ENCODE assay signal across 19 mouse cellular contexts in genomic region chr4:46700223-46700651, GRCm38 (mm10). TPM values are rescaled to one million over a fixed set of nuclear protein-coding genes. Genes with fewer than 3 reads are reported as not detected.
DNase-seq lines count a peak whose midpoint lies in the region; ATAC-seq lines count a peak whose summit lies in the region.
"Had no signal": no experiment of that assay in that cellular context is flagged by ENCODE, and none has a peak within 500 bp of the region (broad histone marks: within the 10 kb centered on the region; RNA-seq: fewer than 3 reads in every experiment).

No protein-coding gene starts in this region.

- DNase-seq in forebrain, embryonic 11.5 days (ENCODE audit: low spot score) = no peak
- no peak for DNase-seq in neural tube, embryonic 10.5 days (ENCODE audit: extremely low spot score, low spot score)
- DNase-seq in testis, postnatal 10 days (ENCODE audit: low spot score) = no peak
- DNase-seq: adrenal gland, postnatal 10 days; cerebellum, adult 18-20 months; kidney, adult 8-10 months; kidney, postnatal 36 days; layer of hippocampus, postnatal 36 days; liver, postnatal 0 days; right cerebral cortex, adult 18-20 months; thymus, adult 18-20 months had no signal

- H3K4me1 ChIP-seq in forebrain, embryonic 12.5 days = peaks cover 5% of the 10 kb centered on the region; the same call in 1 of the 2 replicates
- no peaks in the 10 kb centered on the region for H3K4me1 ChIP-seq in forebrain, embryonic 11.5 days (replicated peaks; ENCODE audit: control insufficient read depth, insufficient read depth, low read length)
- H3K4me1 ChIP-seq in neural tube, embryonic 13.5 days (replicated peaks) = peaks cover 8% of the 10 kb centered on the region; the same call in 1 of the 2 replicates
- peaks cover 9% of the 10 kb centered on the region for H3K4me1 ChIP-seq in neural tube, embryonic 15.5 days
- H3K4me1 ChIP-seq in intestine, embryonic 16.5 days (ENCODE audit: control insufficient read depth, insufficient read depth, low read length) = no peaks in the 10 kb centered on the region
- H3K4me1 ChIP-seq: embryonic facial prominence, embryonic 12.5 days; limb, embryonic 15.5 days had no signal

- 0 out of 2 replicates have a peak, but pooled peaks cover 6% of the 10 kb centered on the region for H3K27me3 ChIP-seq in forebrain, embryonic 12.5 days
- H3K27me3 ChIP-seq in forebrain, embryonic 11.5 days (ENCODE audit: control insufficient read depth, insufficient read depth, low read length) = no peaks in the 10 kb centered on the region
- no peaks in the 10 kb centered on the region for H3K27me3 ChIP-seq in neural tube, embryonic 13.5 days
- 0 out of 2 replicates have a peak, but pooled peaks cover 2% of the 10 kb centered on the region for H3K27me3 ChIP-seq in neural tube, embryonic 15.5 days (replicated peaks)
- no peaks in the 10 kb centered on the region for H3K27me3 ChIP-seq in intestine, embryonic 16.5 days (replicated peaks; ENCODE audit: control insufficient read depth, insufficient read depth, low read length)
- H3K27me3 ChIP-seq: embryonic facial prominence, embryonic 12.5 days had no signal

- H3K9me3 ChIP-seq in forebrain, embryonic 12.5 days = no peaks in the 10 kb centered on the region
- no peaks in the 10 kb centered on the region for H3K9me3 ChIP-seq in forebrain, embryonic 11.5 days (ENCODE audit: control insufficient read depth, low read length)
- no peaks in the 10 kb centered on the region for H3K9me3 ChIP-seq in neural tube, embryonic 13.5 days
- no peaks in the 10 kb centered on the region for H3K9me3 ChIP-seq in neural tube, embryonic 15.5 days (replicated peaks)
- H3K9me3 ChIP-seq in intestine, embryonic 16.5 days (ENCODE audit: control insufficient read depth, low read length) = no peaks in the 10 kb centered on the region
- H3K9me3 ChIP-seq: embryonic facial prominence, embryonic 12.5 days; heart, embryonic 13.5 days; limb, embryonic 15.5 days had no signal

- no peak overlapping the region for H3K27ac ChIP-seq in forebrain, embryonic 12.5 days
- H3K27ac ChIP-seq in forebrain, embryonic 11.5 days (ENCODE audit: low read depth, low read length) = no peak overlapping the region
- H3K27ac ChIP-seq in neural tube, embryonic 13.5 days (replicated peaks) = peak overlapping the region; percentile 38; the same call in 1 of the 2 replicates
- peak overlapping the region; percentile 45; the same call in 1 of the 2 replicates for H3K27ac ChIP-seq in neural tube, embryonic 15.5 days (replicated peaks)
- H3K27ac ChIP-seq in intestine, embryonic 16.5 days (ENCODE audit: low read length) = no peak overlapping the region
- H3K27ac ChIP-seq: embryonic facial prominence, embryonic 12.5 days; heart, embryonic 13.5 days; limb, embryonic 15.5 days had no signal

- H3K4me3 ChIP-seq in forebrain, embryonic 12.5 days (replicated peaks) = no peak overlapping the region
- no peak overlapping the region for H3K4me3 ChIP-seq in forebrain, embryonic 11.5 days (ENCODE audit: low read depth, low read length)
- no peak overlapping the region for H3K4me3 ChIP-seq in neural tube, embryonic 13.5 days
- no peak overlapping the region for H3K4me3 ChIP-seq in neural tube, embryonic 15.5 days (replicated peaks)
- no peak overlapping the region for H3K4me3 ChIP-seq in intestine, embryonic 16.5 days (ENCODE audit: low read length)
- H3K4me3 ChIP-seq: embryonic facial prominence, embryonic 12.5 days; heart, embryonic 13.5 days; limb, embryonic 15.5 days had no signal

- no peak overlapping the region for H3K9ac ChIP-seq in forebrain, embryonic 12.5 days
- H3K9ac ChIP-seq in forebrain, embryonic 11.5 days (ENCODE audit: low read length) = no peak overlapping the region
- H3K9ac ChIP-seq in neural tube, embryonic 13.5 days = no peak overlapping the region
- H3K9ac ChIP-seq in neural tube, embryonic 15.5 days (replicated peaks) = no peak overlapping the region
- H3K9ac ChIP-seq in intestine, embryonic 16.5 days (ENCODE audit: low read depth, low read length) = no peak overlapping the region
- H3K9ac ChIP-seq: embryonic facial prominence, embryonic 12.5 days; heart, embryonic 13.5 days; limb, embryonic 15.5 days; liver, postnatal 0 days had no signal

- WGBS in forebrain, embryonic 12.5 days = 37% methylated on average over 10 of the region's 10 CpGs
- WGBS in forebrain, embryonic 11.5 days = 47% methylated on average over 10 of the region's 10 CpGs
- 56% methylated on average over 10 of the region's 10 CpGs for WGBS in neural tube, embryonic 13.5 days
- WGBS in neural tube, embryonic 15.5 days = 47% methylated on average over 10 of the region's 10 CpGs
- 80% methylated on average over 10 of the region's 10 CpGs for WGBS in intestine, embryonic 16.5 days

- H3K36me3 ChIP-seq in forebrain, embryonic 12.5 days (replicated peaks) = no peaks in the 10 kb centered on the region
- no peaks in the 10 kb centered on the region for H3K36me3 ChIP-seq in forebrain, embryonic 11.5 days (ENCODE audit: control insufficient read depth, insufficient read depth, low read length)
- H3K36me3 ChIP-seq in neural tube, embryonic 13.5 days = no peaks in the 10 kb centered on the region
- H3K36me3 ChIP-seq in neural tube, embryonic 15.5 days = no peaks in the 10 kb centered on the region; the same call in 1 of the 2 replicates
- H3K36me3 ChIP-seq in intestine, embryonic 16.5 days (ENCODE audit: control insufficient read depth, insufficient read depth, low read length) = no peaks in the 10 kb centered on the region
- H3K36me3 ChIP-seq: embryonic facial prominence, embryonic 12.5 days; heart, embryonic 13.5 days; limb, embryonic 15.5 days had no signal

- peak; percentile 57; the same call in 1 of the 2 replicates for ATAC-seq in forebrain, embryonic 12.5 days (ENCODE audit: low FRiP score)
- no peak for ATAC-seq in forebrain, embryonic 11.5 days (replicated peaks; ENCODE audit: low FRiP score)
- peak; percentile 62 for ATAC-seq in neural tube, embryonic 13.5 days (ENCODE audit: low read depth)
- peak; percentile 85 for ATAC-seq in megakaryocyte progenitor cell, adult 5-6 weeks (replicated peaks; ENCODE audit: poor library complexity)
- peak; percentile 21; the same call in 1 of the 2 replicates for ATAC-seq in neural tube, embryonic 15.5 days (ENCODE audit: low FRiP score)
- no peak for ATAC-seq in intestine, embryonic 16.5 days
- ATAC-seq: liver, postnatal 0 days had no signal

- no peak overlapping the region for H3K4me2 ChIP-seq in forebrain, embryonic 12.5 days
- H3K4me2 ChIP-seq in forebrain, embryonic 11.5 days (ENCODE audit: low read depth, low read length, severe bottlenecking) = no peak overlapping the region
- H3K4me2 ChIP-seq in neural tube, embryonic 13.5 days = no peak overlapping the region
- H3K4me2 ChIP-seq in neural tube, embryonic 15.5 days = no peak overlapping the region
- no peak overlapping the region for H3K4me2 ChIP-seq in intestine, embryonic 16.5 days (ENCODE audit: low read depth, low read length)
- H3K4me2 ChIP-seq: embryonic facial prominence, embryonic 12.5 days; heart, embryonic 13.5 days; limb, embryonic 15.5 days had no signal

RNA-seq across cellular contexts. Expression of gene Tbc1d2, which starts 50.2 kb away (rescaled TPM):
- polyA plus RNA-seq in forebrain, embryonic 12.5 days (2016; fragmentation: Nextera tagmentation; extraction: Ambion mirVana) = 0.83 and 0.98 TPM in 2 replicates
- 0.57 and 0.84 TPM in 2 replicates for polyA plus RNA-seq in forebrain, embryonic 11.5 days (2014; fragmentation: Nextera tagmentation; extraction: Ambion mirVana)
- 0.57 and 0.59 TPM in 2 replicates for polyA plus RNA-seq in neural tube, embryonic 13.5 days (2015; fragmentation: Nextera tagmentation; extraction: Ambion mirVana)
- total RNA-seq in megakaryocyte progenitor cell, adult 5-6 weeks (2015) = 5.8 and 6.1 TPM in 2 replicates
- total RNA-seq in megakaryocyte progenitor cell, adult 5-6 weeks (2017) = 6.3 and 8.2 TPM in 2 replicates
- 0.73 and 1.7 TPM in 2 replicates for polyA plus RNA-seq in neural tube, embryonic 15.5 days (2015; fragmentation: Nextera tagmentation; extraction: Ambion mirVana)
- 7.4 and 7.7 TPM in 2 replicates for polyA plus RNA-seq in intestine, embryonic 16.5 days (2015; fragmentation: Nextera tagmentation; extraction: Ambion mirVana)

Comparison
In these comparisons a context has a peak if more than half of its experiments do, and no peak if none do; other contexts are left out.
1. ATAC-seq: peak in forebrain, embryonic 12.5 days (single experiment), neural tube, embryonic 13.5 days (single experiment), megakaryocyte progenitor cell, adult 5-6 weeks (single experiment) and neural tube, embryonic 15.5 days (single experiment); none in forebrain, embryonic 11.5 days (single experiment) and intestine, embryonic 16.5 days (single experiment).
2. H3K27ac ChIP-seq: peak in neural tube, embryonic 13.5 days (single experiment) and neural tube, embryonic 15.5 days (single experiment); none in forebrain, embryonic 12.5 days (single experiment), forebrain, embryonic 11.5 days (single experiment) and intestine, embryonic 16.5 days (single experiment).